Mouse (Mus musculus) megakaryocyte-erythroid progenitor cell, adult 5-6 weeks (primary cell): Measurements from ENCODE around the gene Actr2. TPM values are rescaled to one million over a fixed set of nuclear protein-coding genes. Genes with fewer than 3 reads are reported as not detected.
A peak's percentile ranks its signal among the peaks of the same experiment; 100 is the strongest.
"Not testable (repeated sequence)": the region's sequence is repeated elsewhere in the genome, so short reads cannot be mapped to it uniquely, and the experiment has no call there.

Experiments
- ATAC-seq: replicated peaks from 2 replicates; pipeline ENCODE4 v1.8.0; 2016; ENCODE audit warnings: mild to moderate bottlenecking, inconsistent platforms; ENCODE audit not compliant: severe bottlenecking, poor library complexity, low FRiP score, low TSS enrichment
- total RNA-seq, 2 experiments: library from RNA; stranded (forward) in 1 of 2; stranded (reverse) in 1 of 2; fragments of 200-1000, 215-1000 nt in 1 of 2; fragments of >200 nt in 1 of 2; fragmentation: Nextera tagmentation in 1 of 2; gene quantifications; 2 replicates each; pipeline ENCODE4 v1.2.3; 2014 to 2017

Gene Actr2
- total RNA-seq, 2 experiments from 2014 or later, result 87.7 to 176 TPM

DNA sequence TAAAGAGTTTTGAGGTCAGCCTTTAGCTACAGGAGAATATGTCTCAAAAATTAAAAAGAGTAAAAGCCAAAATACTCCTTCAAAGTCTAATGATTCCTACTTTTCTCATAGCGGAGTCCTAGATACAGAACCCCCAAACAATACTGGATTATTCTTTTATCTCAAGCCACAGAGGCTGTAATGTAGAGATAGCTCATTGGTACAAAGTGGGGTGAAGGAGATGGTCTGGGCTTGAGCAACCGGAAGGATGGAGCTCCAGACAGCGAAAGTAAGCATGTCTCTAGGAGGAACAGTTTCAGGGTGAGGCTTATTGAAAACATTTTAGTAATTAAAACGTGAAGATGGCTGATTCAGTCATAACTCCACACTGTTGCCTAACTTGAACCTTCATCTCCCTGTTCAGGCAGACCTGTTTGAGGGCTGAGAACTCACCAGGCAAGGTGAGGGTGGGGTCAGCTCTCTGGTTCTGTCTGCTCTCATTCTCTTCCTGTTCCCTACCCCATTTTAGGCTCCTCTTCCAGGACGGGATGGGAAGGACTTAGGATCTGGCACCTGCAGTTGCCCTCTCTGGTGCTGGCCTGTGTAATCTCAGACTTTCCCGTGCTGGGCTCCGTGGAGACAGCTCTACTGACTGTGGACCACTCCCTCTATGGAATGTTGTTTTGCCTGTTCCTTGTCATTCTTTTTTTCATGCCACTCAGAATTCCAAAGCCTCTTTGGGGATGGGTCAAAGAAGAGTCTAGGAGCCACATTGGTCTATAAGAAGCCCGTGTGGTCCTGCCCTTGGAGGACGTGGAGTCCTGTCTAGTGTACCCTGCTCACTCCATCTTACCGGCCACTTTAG lies 14.2 kb upstream of the Actr2 start:
- ATAC-seq, result peak; percentile 71

DNA sequence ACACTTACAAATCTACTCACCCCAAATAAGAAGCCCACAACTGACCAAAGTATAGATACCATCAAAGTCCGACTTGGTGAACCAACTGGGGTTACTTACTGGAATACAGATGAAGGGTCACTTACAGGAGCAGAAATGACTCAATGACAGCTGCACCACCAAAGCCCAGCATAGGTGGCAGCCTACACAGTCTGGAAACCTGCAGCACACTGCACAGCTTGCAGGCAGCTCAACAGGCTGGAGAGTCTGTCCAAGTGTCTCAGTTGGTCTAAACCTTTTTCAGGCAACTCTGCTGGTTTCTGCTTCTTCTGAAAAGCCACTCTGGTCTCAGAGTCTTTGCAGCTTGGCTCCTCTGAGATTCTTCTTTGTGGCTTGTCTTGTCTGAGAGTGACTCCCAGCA lies 12.7 kb upstream of the Actr2 start:
- ATAC-seq, result no peak

DNA sequence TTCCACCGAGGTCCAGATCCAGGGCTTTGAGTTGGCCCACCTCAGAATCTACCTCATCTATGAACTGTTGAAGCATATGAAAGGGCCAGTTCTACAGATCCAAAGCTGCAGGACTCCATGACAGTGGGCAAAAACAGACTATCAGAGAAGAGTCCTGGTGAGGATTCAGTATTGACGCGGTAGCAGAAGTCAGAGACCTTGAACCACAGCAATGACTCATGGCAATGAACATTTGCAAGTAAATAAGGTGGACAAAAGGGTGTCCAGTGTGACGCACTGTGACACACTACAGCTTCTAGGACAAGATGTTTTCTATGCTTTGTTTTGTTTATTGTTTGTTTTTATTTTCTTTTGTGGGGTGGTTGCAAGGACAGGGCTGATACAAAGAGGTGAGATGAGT lies 4.0 kb upstream of the Actr2 start:
- ATAC-seq, result no peak

DNA sequence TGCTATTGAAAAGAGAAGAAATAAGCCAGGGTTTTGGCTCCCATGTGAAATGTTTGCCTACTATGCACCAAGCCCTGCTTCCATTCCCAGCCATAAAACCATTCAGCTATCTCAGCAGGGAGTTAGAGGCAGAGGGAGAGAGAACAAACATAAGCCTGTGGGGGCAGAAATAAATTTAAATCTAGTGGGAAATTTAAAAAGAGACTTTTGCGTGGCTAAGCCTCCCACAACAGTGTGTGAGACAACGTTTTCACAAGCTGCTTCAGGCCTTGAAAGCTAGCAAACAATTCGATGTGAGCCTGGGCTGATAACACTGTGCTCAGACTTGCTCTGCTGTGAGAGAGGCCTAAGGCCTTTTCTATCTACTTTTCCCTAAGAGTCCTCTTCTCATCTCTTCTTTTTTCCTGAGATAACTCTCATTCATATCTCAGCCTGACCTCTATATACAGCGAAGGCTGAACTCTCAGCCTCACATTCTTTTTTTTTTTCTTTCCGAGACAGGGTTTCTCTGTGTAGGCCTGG lies 3.4 kb upstream of the Actr2 start:
- no peak for ATAC-seq

DNA sequence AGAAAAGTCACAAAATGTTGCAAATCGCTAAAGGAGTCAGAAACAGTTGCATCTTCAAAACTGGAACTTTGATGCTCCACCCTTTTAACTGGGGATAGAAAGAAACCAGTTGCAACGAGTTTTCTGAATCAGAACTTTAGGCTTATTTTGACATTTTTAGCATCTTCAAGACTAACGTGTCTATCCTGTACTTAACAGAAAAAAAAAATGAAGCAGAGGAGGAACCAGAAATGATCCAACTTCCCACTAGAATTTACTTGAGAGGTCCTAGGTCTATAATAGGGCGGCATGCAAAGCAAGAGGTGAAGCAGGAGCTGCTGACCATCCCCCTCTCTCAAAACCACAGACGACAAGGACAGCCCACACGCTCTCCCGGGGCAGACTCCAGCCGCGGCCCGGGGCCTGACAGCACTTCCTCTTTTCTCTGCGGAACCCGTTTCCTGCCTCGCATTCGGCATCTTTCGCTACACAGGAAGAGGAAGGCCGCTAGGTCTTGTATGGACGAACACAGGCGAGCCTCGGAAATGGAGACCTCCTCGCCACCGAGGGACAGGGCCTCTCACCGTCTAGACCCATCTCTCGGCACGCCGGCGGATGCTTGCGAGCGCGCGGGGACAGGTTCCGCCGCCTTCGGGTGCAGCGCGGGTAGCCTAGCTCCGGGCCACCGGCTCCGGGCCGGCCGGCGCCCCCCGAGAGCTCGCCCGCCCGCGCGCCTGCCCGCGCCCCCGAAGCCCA lies 540 bp downstream of the Actr2 start:
- peak; percentile 73 for ATAC-seq

DNA sequence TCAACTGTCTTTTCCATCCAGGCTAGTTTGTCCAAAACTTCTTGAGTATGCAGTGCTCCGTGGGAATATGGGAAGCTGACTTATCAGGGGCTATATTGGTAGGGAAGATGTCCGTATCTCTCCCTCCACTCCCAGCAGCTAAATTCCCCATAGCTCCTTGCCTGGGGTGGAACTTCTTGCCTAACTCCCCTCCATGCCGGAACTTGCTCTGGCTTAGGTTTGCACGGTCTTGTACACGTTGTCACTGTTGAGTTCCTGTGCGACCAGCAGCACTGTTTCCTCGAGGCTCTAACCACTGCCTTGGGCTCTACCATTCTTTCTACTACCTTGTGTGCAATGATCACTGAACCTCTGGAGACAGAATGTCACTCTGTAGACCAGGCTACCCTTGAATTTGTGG lies 4.6 kb downstream of the Actr2 start:
- no peak for ATAC-seq

DNA sequence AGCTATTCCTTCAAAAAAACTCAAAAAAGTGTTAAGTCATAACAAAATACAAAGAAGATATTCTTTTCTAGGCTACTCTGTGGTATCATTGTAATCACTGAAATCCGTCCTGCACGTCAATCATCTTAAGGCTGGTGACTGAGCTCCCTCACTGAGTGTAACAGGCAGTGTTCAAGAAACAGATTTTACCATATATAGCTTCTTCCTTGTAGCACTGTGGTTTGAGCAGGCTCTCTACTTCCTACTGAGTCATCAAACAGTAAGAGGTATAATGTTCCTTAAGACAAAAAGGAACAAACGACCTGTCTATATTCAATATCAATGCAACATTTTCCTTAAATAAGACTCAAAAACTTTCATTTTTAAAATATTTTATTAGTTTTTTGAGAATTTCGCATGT lies 5.0 kb downstream of the Actr2 start:
- ATAC-seq, result no peak

DNA sequence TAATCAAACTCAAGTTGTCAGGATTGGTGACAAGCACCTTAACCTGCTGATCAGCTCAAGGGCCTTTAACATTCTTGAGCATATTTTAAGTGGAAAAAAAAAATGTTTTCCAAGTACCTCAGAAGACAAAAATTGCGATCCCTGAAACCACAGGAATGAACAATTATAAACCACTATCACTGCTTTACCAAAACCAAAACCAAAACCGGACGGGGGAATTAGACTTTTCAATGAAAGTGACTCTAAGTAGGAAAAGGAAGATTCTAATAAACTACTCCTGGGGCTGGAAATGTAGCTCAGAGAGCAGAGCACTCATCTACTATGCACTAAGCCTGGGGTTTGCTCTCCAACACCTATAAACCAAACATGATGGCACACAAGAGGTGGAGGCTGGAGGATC lies 5.8 kb downstream of the Actr2 start:
- ATAC-seq, result no peak

DNA sequence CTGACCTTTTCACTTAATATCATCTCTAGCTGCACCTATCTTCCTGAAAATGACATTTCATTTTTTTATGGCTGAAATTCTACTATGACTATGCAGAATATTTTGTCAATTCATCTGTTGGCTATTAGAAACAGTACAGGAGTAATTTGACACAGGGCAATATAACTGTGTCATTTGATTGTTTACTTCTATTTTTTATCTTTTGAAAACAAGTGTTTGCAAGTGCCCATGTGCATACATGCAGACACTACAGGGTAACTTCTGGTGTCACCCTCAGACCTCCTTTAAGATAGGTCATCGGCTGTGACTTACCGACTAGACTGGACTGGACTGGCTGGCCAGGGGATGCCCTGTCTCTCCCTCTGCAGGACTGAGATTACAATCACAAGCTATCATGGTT lies 8.8 kb downstream of the Actr2 start:
- peak; percentile 59 for ATAC-seq

DNA sequence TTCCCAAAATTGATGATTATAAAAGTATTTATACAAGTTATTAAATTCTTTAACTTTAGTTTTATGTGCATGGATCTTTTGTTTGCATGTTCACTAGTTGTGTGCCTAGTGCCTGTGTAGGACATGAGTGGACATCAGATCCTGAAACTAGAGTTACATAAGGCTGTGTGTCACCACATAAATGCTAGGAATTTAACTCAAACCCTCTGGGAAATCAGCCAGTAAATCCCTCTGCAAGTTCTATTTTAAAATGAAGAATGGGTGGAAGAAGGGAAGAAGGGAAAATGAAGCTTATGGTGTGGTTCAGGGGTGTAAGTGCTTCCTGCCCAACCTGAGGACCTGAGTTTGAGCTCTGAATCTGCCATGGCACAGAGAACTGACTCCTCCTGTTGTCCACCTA lies 26.4 kb downstream of the Actr2 start:
- no peak for ATAC-seq

DNA sequence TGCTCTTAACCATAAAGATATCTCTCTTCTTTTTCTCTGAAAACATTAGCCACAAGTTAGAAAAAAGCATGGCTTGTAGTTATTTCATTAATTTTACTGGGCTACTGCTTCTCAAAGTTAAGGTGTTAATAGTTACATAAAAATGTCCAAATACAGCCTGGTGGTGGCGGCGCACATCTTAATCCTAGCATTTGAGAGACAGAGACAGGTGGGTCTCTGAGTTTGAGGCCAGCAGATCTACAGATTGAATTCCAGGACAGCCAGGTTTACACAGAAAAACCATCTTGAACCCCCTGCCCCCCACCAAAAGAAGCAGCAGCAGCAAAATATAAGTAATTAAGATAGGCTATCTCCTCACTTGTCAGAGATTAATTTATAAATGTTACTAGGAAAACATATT lies 27.1 kb downstream of the Actr2 start:
- no peak for ATAC-seq

DNA sequence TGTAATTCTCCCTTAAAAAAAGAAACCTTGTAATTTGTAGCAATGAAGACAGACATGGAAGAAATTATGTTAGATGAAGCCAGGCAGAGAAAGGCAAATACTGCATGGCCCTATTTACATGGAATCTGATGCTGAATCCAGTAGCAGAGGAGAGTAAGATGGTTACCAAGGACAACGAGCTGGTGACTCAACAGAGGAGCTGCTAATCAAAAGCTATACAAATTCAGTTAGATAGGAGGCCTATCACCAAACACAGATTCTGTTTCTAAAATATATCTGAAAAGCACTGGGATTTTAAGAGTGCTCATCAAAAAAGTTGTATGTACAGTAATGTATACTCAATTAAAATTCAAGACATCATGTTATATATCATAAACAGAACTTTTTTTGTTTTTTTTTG lies 37.3 kb downstream of the Actr2 start:
- 0 out of 2 replicates have a peak, but pooled peaks have one; percentile 28 for ATAC-seq

DNA sequence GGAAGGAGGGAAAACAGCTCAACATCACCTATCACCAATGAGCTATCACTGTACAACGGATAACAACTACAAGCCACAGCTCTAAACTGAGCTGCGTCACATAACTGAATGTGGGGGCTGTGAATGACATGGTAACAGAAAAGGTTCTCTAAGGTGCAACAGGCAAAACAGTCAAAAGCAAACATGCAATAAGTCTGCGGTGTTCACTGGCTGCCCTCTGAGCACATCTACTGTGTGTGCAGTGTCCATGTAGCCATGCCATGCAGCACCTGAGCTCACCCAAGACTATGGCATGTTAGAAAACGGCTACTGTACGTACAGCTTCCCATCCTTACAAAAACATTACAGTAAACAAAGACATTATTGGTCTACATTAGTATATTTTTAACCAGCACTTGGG lies 39.9 kb downstream of the Actr2 start:
- ATAC-seq, result no peak

DNA sequence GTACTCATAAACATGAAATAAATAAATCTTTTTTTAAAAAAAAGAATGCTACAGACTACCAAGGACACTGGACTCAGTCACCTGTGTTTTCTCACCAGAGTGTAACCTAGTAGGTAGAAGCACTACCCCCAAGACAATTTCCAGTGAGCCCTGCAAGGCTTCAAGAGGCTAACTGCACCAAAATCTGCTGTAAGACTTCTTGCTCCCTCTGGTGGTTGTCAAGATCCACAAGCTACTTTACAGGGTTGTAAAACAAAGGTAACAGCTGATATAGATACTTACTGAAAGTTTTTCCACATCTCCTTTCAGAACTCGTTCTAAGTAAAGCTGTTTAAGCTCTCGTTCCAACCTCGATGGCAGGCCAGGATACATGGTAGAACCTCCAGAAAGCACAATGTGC lies 40.5 kb downstream of the Actr2 start:
- ATAC-seq, result peak; percentile 79

DNA sequence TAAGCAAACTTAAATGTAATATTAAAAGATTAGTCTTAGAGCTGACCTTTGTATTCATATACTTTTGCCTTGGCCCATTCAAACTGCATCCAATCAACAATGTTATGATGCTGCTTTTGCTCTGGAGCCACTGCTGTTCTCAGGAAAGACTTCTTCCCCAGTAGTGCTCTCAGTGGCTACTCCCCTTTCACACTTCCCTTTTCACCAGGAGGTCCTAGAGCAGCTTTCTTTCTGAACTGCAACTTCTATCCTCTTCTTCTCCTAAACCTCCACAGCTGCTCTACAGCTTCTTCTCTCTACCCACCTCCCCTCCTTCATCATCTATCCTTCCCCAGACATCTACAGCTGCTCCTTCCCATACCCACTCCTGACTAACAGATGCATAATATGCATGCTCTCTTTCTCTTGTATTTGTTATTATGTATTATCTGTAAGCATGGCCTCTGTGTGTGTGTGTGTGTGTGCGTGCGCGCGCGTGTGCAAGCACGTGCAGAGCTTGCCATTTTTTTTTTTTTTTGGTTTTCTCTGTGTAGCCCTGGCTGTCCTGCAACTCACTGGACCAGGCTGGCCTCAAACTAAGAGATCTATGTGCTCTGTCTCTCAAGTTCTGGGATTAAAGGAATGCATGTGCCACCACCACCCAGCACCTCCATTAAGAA lies 44.2 kb downstream of the Actr2 start:
- no peak for ATAC-seq

DNA sequence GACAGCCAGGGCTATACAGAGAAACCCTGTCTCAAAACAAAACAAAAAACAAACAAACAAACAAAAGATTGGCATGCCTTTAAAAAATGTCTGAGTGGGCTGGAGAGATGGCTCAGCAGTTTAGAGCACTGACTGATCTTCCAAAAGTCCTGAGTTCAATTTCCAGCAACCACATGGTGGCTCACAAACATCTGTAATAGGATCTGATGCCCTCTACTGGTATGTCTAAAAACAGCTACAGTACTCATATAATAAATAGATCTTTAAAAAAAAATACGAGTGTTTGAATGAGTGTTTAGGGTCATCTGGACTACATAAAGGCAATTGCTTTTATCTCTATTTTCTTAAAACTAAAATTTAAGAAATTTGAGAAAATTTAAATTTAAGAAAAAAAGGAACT lies 45.2 kb downstream of the Actr2 start:
- no peak for ATAC-seq

DNA sequence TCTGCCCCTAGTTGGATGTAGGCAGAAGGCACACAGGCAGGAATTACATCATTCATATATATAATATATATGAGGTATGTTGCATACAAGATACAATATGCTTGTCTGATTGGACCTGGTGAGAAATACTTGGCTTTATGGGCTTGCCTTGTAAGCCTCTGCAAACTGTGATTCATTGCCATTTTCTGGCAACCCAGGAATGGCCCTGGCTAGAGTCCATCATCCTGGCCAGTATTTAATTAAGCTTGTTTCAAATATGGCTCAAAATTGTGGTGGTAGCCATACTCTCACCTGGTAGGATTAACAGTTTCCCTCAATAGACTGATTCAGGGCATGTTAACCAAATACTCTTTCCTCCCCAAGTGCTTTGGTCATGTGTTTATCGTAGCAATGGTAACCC lies 46.6 kb downstream of the Actr2 start:
- ATAC-seq, result no peak

DNA sequence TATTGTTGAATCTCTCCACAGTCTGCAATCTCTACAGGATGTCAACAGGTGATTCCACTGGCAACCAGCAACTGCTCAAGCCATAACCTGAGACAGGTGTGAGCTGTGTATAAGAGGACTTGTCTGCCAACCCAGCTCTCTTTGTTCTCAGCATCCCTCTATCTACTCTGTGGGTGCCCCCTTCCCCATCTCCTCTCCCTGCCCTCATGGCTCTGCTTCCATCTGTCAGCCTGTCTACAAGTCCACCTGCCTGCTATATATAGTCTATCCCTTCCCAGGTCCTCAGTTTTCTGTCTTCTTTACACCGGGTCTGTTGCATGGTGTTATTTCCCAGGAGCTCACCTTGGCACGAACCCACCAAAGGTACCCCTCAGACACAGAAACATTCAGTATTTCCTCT lies 47.8 kb downstream of the Actr2 start:
- no peak for ATAC-seq

DNA sequence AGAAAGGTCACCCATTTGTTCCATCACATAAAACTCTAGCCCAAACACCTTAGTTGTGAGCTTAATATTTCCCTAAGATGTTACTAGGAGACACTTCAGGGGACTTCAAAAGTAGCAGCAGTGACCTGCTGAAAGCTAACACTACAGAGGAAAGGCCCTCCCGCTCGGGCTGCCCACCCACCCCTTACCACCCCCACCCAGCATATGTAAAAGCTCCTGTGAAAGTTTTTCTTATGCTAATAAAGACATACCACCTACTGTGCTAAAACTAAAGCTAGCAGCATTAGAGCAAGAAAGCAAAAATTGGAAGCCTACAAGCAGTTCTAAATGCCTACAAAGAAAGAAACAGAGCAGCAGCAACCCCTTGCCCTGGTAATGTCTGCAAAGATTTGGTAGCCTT lies 48.6 kb downstream of the Actr2 start:
- not testable (repeated sequence) for ATAC-seq

DNA sequence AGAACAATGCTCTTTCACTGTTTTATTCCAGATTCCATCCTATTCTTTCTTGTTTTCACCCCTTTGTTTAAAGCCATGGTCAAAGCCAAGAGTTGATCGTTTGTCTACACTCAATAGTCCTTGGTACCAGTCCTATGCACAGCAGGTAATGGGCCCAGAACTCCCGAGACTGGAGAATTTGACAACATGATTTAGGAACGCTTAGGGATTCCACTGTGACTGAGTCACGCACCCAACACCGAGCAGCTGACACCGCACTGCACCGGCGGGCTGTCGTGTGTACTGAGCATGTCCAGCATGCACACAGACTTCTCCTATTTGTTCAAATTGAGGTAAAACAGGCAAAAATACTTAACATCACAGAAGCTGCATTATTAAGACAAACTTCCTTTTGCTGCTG lies 49.9 kb downstream of the Actr2 start:
- not testable (repeated sequence) for ATAC-seq
